Mouse (Mus musculus) stomach, embryonic 16.5 days (tissue): Measurements from ENCODE around the gene Homez. TPM values are rescaled to one million over a fixed set of nuclear protein-coding genes. Genes with fewer than 3 reads are reported as not detected.

Experiments
- ATAC-seq: fragments of 200-750 bp; cut with Nextera tagmentation; 2 replicates; pipeline ENCODE4 v1.8.0; 2017; ENCODE audit warnings: moderate number of reproducible peaks, moderate TSS enrichment; ENCODE audit not compliant: insufficient read depth, low FRiP score
- H3K27ac ChIP-seq: fragments of 300-500 bp; sonication (generic); 2 replicates; pipeline ENCODE4 v1.5.1; 2014; ENCODE audit warnings: low read length
- H3K27me3 ChIP-seq: fragments of 300-500 bp; sonication (generic); 2 replicates; pipeline ENCODE4 v1.6.1; 2014; ENCODE audit warnings: low read length, control low read depth, mixed read lengths; ENCODE audit not compliant: control insufficient read depth, insufficient read depth
- H3K36me3 ChIP-seq: fragments of 300-500 bp; sonication (generic); 2 replicates; pipeline ENCODE4 v1.6.1; 2014; ENCODE audit warnings: low read length; ENCODE audit not compliant: control insufficient read depth, insufficient read depth
- H3K4me1 ChIP-seq: fragments of 300-500 bp; sonication (generic); 2 replicates; pipeline ENCODE4 v1.6.1; 2014; ENCODE audit warnings: low read length, control low read depth, mixed read lengths; ENCODE audit not compliant: control insufficient read depth, insufficient read depth
- H3K4me2 ChIP-seq: fragments of 300-500 bp; sonication (generic); 2 replicates; pipeline ENCODE4 v1.6.1; 2014; ENCODE audit warnings: low read depth, low read length, mixed read lengths
- H3K4me3 ChIP-seq: fragments of 300-500 bp; sonication (generic); replicated peaks from 2 replicates; pipeline ENCODE4 v1.5.1; 2014; ENCODE audit warnings: mild to moderate bottlenecking, low read length
- H3K9ac ChIP-seq: fragments of 300-500 bp; sonication (generic); 2 replicates; pipeline ENCODE4 v1.6.1; 2014; ENCODE audit warnings: low read length
- H3K9me3 ChIP-seq: fragments of 300-500 bp; sonication (generic); replicated peaks from 2 replicates; pipeline ENCODE4 v1.6.1; 2016; ENCODE audit warnings: low read length, control low read depth; ENCODE audit not compliant: control insufficient read depth
- WGBS: fragments of 180-500 bp; shearing (Covaris S2); extraction: QIAGEN DNeasy Blood & Tissue Kit; methylation state at CpG from one replicate; pipeline ENCODE4 v1.1.7; 2014; 5-methylcytosine and 5-hydroxymethylcytosine counted together
- polyA plus RNA-seq: library from polyadenylated mRNA; unstranded; fragments of >200 nt; fragmentation: Nextera tagmentation; extraction: Ambion mirVana; gene quantifications from 2 replicates; pipeline ENCODE4 v1.2.1, GENCODE M21; 2015

Gene Homez
- polyA plus RNA-seq, 1 experiment from 2014 or later: 8.6 TPM

- no peaks in the 10 kb centered on the region for H3K36me3 ChIP-seq
- H3K4me1 ChIP-seq: no peaks in the 10 kb centered on the region
- H3K4me2 ChIP-seq: no peak overlapping the region
- ATAC-seq: no peak
- H3K9ac ChIP-seq: no peak overlapping the region
- no peaks in the 10 kb centered on the region for H3K27me3 ChIP-seq
- no peak overlapping the region for H3K4me3 ChIP-seq
- H3K27ac ChIP-seq: no peak overlapping the region
- no peaks in the 10 kb centered on the region for H3K9me3 ChIP-seq
- 52% methylated on average over 3 of the region's 3 CpGs for WGBS
These were observed 55.0 kb downstream of the Homez start for GRCm38 (mm10) chr14:54815737-54816136.

GRCm38 (mm10) chr14:54813991-54814390, 56.8 kb downstream of the Homez start, which contains the start of gene Rnf212b:
Gene Rnf212b (plus strand): TSS chr14:54814141.
- 81% methylated on average over 29 of the region's 29 CpGs for WGBS
- Histone ChIP-seq H3K27ac (no peak within 1 kb of the TSS), H3K9me3 (no peaks in the 10 kb centered on the region), H3K4me2 (no peak within 1 kb of the TSS), H3K9ac (no peak within 1 kb of the TSS), H3K36me3 (no peaks in the 10 kb centered on the region), H3K27me3 (no peaks in the 10 kb centered on the region), H3K4me3 (no peak within 1 kb of the TSS), H3K4me1 (no peaks in the 10 kb centered on the region)
- no peak for ATAC-seq

GRCm38 (mm10) chr14:54809668-54810033, 61.1 kb downstream of the Homez start:
- WGBS: 86% methylated on average over 3 of the region's 3 CpGs
- Histone ChIP-seq H3K9me3 (no peaks in the 10 kb centered on the region), H3K4me2 (no peak overlapping the region), H3K4me1 (no peaks in the 10 kb centered on the region), H3K27ac (no peak overlapping the region), H3K4me3 (no peak overlapping the region), H3K36me3 (no peaks in the 10 kb centered on the region), H3K27me3 (no peaks in the 10 kb centered on the region), H3K9ac (no peak overlapping the region)
- no peak for ATAC-seq

- no peaks in the 10 kb centered on the region for H3K4me1 ChIP-seq
- H3K27ac ChIP-seq: no peak overlapping the region
- WGBS: 60% methylated on average over 4 of the region's 4 CpGs
- H3K4me3 ChIP-seq: no peak overlapping the region
- no peak for ATAC-seq
- no peaks in the 10 kb centered on the region for H3K36me3 ChIP-seq
- H3K4me2 ChIP-seq: no peak overlapping the region
- H3K9ac ChIP-seq: no peak overlapping the region
- no peaks in the 10 kb centered on the region for H3K9me3 ChIP-seq
- no peaks in the 10 kb centered on the region for H3K27me3 ChIP-seq
These were observed 61.8 kb downstream of the Homez start for GRCm38 (mm10) chr14:54808718-54809667.

- Histone ChIP-seq H3K9me3 (no peaks in the 10 kb centered on the region), H3K27me3 (no peaks in the 10 kb centered on the region), H3K4me3 (no peak overlapping the region), H3K4me2 (no peak overlapping the region), H3K4me1 (no peaks in the 10 kb centered on the region), H3K9ac (no peak overlapping the region), H3K36me3 (no peaks in the 10 kb centered on the region), H3K27ac (no peak overlapping the region)
- 67% methylated on average over 4 of the region's 4 CpGs for WGBS
- no peak for ATAC-seq
These were observed 64.6 kb downstream of the Homez start for GRCm38 (mm10) chr14:54806124-54806523.

Other genes with a start within 250 kb of the Homez start
- not detected in 2 replicates for gene Psmb11, start 249.5 kb downstream of the Homez start, polyA plus RNA-seq
- not detected in 2 replicates for gene Gm17606, start 230.0 kb downstream of the Homez start, polyA plus RNA-seq
- gene Cdh24, start 229.6 kb downstream of the Homez start, polyA plus RNA-seq: 1.6 and 2.2 TPM in 2 replicates
- gene 1700123O20Rik, start 184.7 kb downstream of the Homez start, polyA plus RNA-seq: 68.3 and 76.6 TPM in 2 replicates
- gene Acin1, start 184.0 kb downstream of the Homez start, polyA plus RNA-seq: 89.1 and 101 TPM in 2 replicates
- 0.15 and 0.19 TPM in 2 replicates for gene Gm29776, start 172.1 kb downstream of the Homez start, polyA plus RNA-seq
- 0.88 and 1.2 TPM in 2 replicates for gene Cebpe, start 158.8 kb downstream of the Homez start, polyA plus RNA-seq
- gene Slc7a8, start 89.0 kb downstream of the Homez start, polyA plus RNA-seq: 9.9 and 10.2 TPM in 2 replicates
- not detected in 2 replicates for gene Rnf212b, start 56.8 kb downstream of the Homez start, polyA plus RNA-seq
- gene Ppp1r3e, start 6.6 kb upstream of the Homez start, polyA plus RNA-seq: 1.2 TPM in 2 replicates
- 4.0 and 4.2 TPM in 2 replicates for gene Bcl2l2, start 12.4 kb upstream of the Homez start, polyA plus RNA-seq
- 0.12 TPM in 1 of 2 replicates, not detected in the other for gene Gm20521, start 12.5 kb upstream of the Homez start, polyA plus RNA-seq
- gene Pabpn1, start 21.5 kb upstream of the Homez start, polyA plus RNA-seq: 67.8 and 78.6 TPM in 2 replicates
- 29.2 and 32.2 TPM in 2 replicates for gene Slc22a17, start 42.2 kb upstream of the Homez start, polyA plus RNA-seq
- gene Efs, start 55.2 kb upstream of the Homez start, polyA plus RNA-seq: 26.8 and 30.3 TPM in 2 replicates
- gene Il25, start 61.7 kb upstream of the Homez start, polyA plus RNA-seq: not detected in 2 replicates
- 3.4 and 4.9 TPM in 2 replicates for gene Cmtm5, start 65.3 kb upstream of the Homez start, polyA plus RNA-seq
- 0.56 and 2.1 TPM in 2 replicates for gene Myh6, start 96.0 kb upstream of the Homez start, polyA plus RNA-seq
- not detected in 2 replicates for gene Gm17428, start 106.0 kb upstream of the Homez start, polyA plus RNA-seq
- 7.6 and 25.7 TPM in 2 replicates for gene Myh7, start 123.7 kb upstream of the Homez start, polyA plus RNA-seq
- gene Ngdn, start 144.5 kb upstream of the Homez start, polyA plus RNA-seq: 74.7 and 74.9 TPM in 2 replicates
- 3.1 and 3.6 TPM in 2 replicates for gene Zfhx2, start 221.4 kb upstream of the Homez start, polyA plus RNA-seq
- 19.9 and 22.5 TPM in 2 replicates for gene Thtpa, start 223.8 kb upstream of the Homez start, polyA plus RNA-seq
- gene Ap1g2, start 235.6 kb upstream of the Homez start, polyA plus RNA-seq: 46.2 and 54.8 TPM in 2 replicates
- gene Jph4, start 246.0 kb upstream of the Homez start, polyA plus RNA-seq: 1.1 and 1.2 TPM in 2 replicates